Mouse (Mus musculus): ENCODE data around the gene Gm10778. TPM values are rescaled to one million over a fixed set of nuclear protein-coding genes. Genes with fewer than 3 reads are reported as not detected.
"Not testable (repeated sequence)": the region's sequence is repeated elsewhere in the genome, so short reads cannot be mapped to it uniquely, and the experiment has no call there.

The Gm10778 gene
- 6.0 and 6.3 TPM in 2 replicates for polyA plus RNA-seq (2014; fragmentation: Nextera tagmentation; extraction: Ambion mirVana)

DNA sequence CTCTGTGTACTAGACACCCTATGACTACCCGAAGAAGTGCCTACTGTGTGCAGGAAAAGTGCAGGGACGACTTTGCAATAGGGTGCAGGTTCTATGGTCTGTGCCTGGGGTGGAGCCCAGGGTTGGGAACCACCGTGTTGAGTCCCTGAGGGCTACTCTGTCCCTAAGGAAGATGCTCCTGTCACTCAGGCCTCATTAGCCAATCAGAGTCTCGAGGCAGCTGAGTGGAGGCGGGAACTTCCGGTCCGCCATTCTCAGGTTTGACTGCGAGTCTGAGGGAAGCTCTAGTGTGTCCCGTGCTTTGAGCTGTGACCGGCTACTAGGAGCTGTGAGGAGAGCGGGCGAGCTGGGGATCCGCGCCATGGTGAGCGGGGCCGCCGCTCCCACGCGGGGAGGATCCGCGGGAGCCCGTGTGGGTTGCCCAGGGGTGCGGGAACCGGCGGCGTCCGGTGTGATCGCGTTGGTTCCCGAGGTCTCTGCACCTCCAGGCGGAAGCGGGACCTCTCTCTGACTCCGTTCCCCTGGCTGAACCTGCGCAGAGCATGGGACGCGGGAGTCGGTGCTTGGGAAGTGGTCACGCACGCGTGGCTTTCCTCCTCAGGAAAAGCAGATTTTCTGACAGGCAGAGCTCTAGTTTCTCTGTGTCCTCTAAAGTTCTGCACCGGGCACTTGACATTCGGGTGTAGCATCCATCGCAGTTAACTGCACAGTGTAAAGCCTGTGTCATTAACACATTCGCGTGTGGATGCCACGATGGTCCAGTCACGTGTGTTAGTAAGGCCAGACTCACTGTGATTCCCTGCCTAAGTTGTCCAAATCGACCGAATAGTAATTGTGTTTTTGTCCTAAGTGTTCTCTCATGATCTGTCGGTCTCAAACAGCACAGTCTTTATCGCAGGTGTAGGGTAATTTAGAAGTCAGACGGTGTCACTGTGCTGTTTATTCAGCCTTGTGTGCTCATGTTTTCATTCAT lies at the start of gene Gm10778:
TSS of gene Gm10778 (plus strand) at position 257 of the 973 bp plus-strand sequence.
- not testable (repeated sequence) for H3K27me3 ChIP-seq (ENCODE audit: control insufficient read depth, insufficient read depth, low read length); H3K9me3 ChIP-seq (ENCODE audit: control insufficient read depth, low read depth, low read length); H3K36me3 ChIP-seq (ENCODE audit: control insufficient read depth, insufficient read depth, low read length); H3K4me1 ChIP-seq (ENCODE audit: control insufficient read depth, insufficient read depth, low read length); H3K27ac ChIP-seq (ENCODE audit: low read length)
- H3K4me3 ChIP-seq (ENCODE audit: low read depth, low read length): peak within 1 kb of the TSS; percentile 44
- peak within 1 kb of the TSS; percentile 47 for H3K4me2 ChIP-seq (replicated peaks; ENCODE audit: low read depth, low read length)
- ATAC-seq (ENCODE audit: insufficient number of reproducible peaks, insufficient read depth, low FRiP score, low read depth): peak; percentile 94
- WGBS: 3% methylated on average over 31 of the region's 52 CpGs
- H3K9ac ChIP-seq (replicated peaks; ENCODE audit: low read depth, low read length): 0 out of 2 replicates have a peak within 1 kb of the TSS, but pooled peaks have one; percentile 38

DNA sequence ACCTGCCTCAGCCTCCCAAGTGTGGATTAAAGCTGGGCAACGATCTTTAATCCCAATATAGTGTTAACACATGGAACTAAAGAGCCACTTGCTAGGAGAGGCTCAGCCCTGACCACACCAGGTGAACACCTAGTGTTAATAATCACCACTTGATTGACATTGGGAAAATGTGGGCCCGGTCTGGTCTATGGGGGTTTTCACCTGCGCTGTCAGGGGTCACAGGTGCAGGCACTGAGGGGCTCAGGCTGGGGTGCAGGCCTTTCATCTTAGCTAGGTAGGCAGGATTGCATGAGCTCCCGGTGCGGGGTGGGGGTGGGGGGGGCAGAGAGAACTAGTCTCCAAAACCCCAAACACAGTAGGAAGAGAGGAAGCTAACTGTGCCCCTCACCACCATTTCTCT lies 49.2 kb upstream of the Gm10778 start:
- Histone ChIP-seq H3K4me1 (ENCODE audit: control insufficient read depth, insufficient read depth, low read length) (peaks cover 38% of the 10 kb centered on the region), H3K27me3 (ENCODE audit: control insufficient read depth, insufficient read depth, low read length) (no peaks in the 10 kb centered on the region), H3K4me2 (replicated peaks; ENCODE audit: low read depth, low read length) (no peak overlapping the region), H3K4me3 (ENCODE audit: low read depth, low read length) (no peak overlapping the region), H3K36me3 (ENCODE audit: control insufficient read depth, insufficient read depth, low read length) (no peaks in the 10 kb centered on the region), H3K27ac (ENCODE audit: low read length) (no peak overlapping the region), H3K9me3 (ENCODE audit: control insufficient read depth, low read depth, low read length) (no peaks in the 10 kb centered on the region), H3K9ac (replicated peaks; ENCODE audit: low read depth, low read length) (no peak overlapping the region)
- WGBS: 51% methylated on average over 5 of the region's 5 CpGs
- no peak for ATAC-seq (ENCODE audit: insufficient number of reproducible peaks, insufficient read depth, low FRiP score, low read depth)

DNA sequence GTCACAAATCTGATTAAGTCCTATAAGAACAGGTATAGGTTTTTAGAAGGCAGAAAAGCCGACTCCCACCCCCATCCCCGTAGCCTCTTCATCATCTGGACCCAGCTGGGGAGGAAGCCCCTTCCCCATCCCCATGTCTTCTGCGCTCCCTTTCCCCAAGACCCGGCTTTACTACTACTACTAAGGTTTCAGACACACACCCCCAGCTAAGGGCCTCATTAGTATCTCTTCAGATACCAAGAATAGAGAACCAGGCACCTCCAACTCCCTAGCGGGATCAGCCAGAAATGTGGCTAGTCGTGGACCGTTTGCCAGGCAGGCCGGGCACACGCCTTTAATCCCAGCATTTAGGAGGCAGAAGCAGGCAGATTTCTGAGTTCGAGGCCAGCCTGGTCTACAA lies 48.8 kb upstream of the Gm10778 start:
- Histone ChIP-seq H3K9ac (replicated peaks; ENCODE audit: low read depth, low read length) (no peak overlapping the region), H3K4me1 (ENCODE audit: control insufficient read depth, insufficient read depth, low read length) (peaks cover 38% of the 10 kb centered on the region), H3K27ac (ENCODE audit: low read length) (0 out of 2 replicates have a peak overlapping the region, but pooled peaks have one; percentile 0), H3K36me3 (ENCODE audit: control insufficient read depth, insufficient read depth, low read length) (no peaks in the 10 kb centered on the region), H3K4me2 (replicated peaks; ENCODE audit: low read depth, low read length) (peak overlapping the region; percentile 22; the same call in 1 of the 2 replicates), H3K9me3 (ENCODE audit: control insufficient read depth, low read depth, low read length) (no peaks in the 10 kb centered on the region), H3K27me3 (ENCODE audit: control insufficient read depth, insufficient read depth, low read length) (no peaks in the 10 kb centered on the region), H3K4me3 (ENCODE audit: low read depth, low read length) (no peak overlapping the region)
- 50% methylated on average over 10 of the region's 10 CpGs for WGBS
- no peak for ATAC-seq (ENCODE audit: insufficient number of reproducible peaks, insufficient read depth, low FRiP score, low read depth)

DNA sequence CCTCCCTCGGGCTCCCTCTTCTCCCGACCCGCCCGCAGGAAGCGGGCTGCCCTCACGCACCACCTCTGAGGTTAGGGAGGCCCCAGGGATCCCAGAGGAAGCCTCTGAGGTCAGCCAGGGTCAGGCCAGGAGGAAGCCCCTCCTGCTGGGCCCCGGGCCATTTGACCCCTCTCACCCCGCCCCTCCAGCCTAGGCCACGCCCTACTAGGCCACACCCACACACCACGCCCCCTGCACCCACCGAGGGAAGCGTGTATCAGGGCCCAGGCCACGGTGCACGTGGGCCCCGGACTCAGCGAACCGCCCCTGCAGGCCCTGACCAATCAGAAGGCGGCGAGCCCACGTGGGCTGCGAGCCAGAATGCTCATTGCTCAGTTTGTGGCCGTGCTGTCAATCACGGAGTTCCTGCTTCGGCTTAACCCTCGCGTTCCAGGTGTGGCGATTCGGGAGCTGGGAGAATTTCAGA lies 48.1 kb upstream of the Gm10778 start, which contains the start of gene Tle6:
TSS of gene Tle6 (minus strand) at position 336 of the 466 bp plus-strand sequence.
- Histone ChIP-seq H3K4me2 (replicated peaks; ENCODE audit: low read depth, low read length) (peak within 1 kb of the TSS; percentile 22), H3K4me1 (ENCODE audit: control insufficient read depth, insufficient read depth, low read length) (peaks cover 34% of the 10 kb centered on the region), H3K9ac (replicated peaks; ENCODE audit: low read depth, low read length) (no peak within 1 kb of the TSS), H3K27me3 (ENCODE audit: control insufficient read depth, insufficient read depth, low read length) (no peaks in the 10 kb centered on the region), H3K27ac (ENCODE audit: low read length) (peak within 1 kb of the TSS; percentile 67; the same call in 1 of the 2 replicates), H3K9me3 (ENCODE audit: control insufficient read depth, low read depth, low read length) (no peaks in the 10 kb centered on the region), H3K36me3 (ENCODE audit: control insufficient read depth, insufficient read depth, low read length) (no peaks in the 10 kb centered on the region), H3K4me3 (ENCODE audit: low read depth, low read length) (no peak within 1 kb of the TSS)
- WGBS: under 1% methylated on average over 28 of the region's 28 CpGs
- ATAC-seq (ENCODE audit: insufficient number of reproducible peaks, insufficient read depth, low FRiP score, low read depth): peak; percentile 89

DNA sequence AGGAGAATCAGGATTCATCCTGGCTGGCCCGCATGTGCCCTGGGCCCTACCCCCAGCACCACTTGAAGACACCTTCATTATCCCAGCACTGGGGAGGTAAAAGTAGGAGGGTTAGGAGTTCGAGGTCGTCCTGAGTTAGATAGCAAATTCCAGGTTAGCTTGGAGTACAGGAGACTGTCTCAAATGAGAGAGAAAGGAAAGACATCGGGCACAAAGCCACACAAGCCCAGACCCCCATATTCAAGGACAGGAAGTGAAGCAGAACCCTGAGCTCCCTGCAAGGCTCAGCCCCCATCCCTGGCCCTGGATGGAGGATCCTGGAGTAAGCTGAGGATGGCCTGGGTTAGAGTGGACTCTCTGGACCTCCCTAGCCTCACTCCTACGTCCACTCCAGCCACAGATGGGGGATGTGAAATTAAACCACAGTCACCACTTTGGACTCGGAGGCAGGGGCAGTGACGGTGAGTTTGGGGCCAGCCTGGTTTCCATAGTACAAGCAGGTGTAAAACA lies 47.4 kb upstream of the Gm10778 start:
- no peaks in the 10 kb centered on the region for H3K9me3 ChIP-seq (ENCODE audit: control insufficient read depth, low read depth, low read length)
- 26% methylated on average over 7 of the region's 7 CpGs for WGBS
- peak overlapping the region; percentile 22; the same call in 1 of the 2 replicates for H3K4me2 ChIP-seq (replicated peaks; ENCODE audit: low read depth, low read length)
- peaks cover 27% of the 10 kb centered on the region for H3K4me1 ChIP-seq (ENCODE audit: control insufficient read depth, insufficient read depth, low read length)
- no peak overlapping the region for H3K9ac ChIP-seq (replicated peaks; ENCODE audit: low read depth, low read length)
- no peak overlapping the region for H3K4me3 ChIP-seq (ENCODE audit: low read depth, low read length)
- no peaks in the 10 kb centered on the region for H3K36me3 ChIP-seq (ENCODE audit: control insufficient read depth, insufficient read depth, low read length)
- no peaks in the 10 kb centered on the region for H3K27me3 ChIP-seq (ENCODE audit: control insufficient read depth, insufficient read depth, low read length)
- peak overlapping the region; percentile 67; the same call in 1 of the 2 replicates for H3K27ac ChIP-seq (ENCODE audit: low read length)
- ATAC-seq (ENCODE audit: insufficient number of reproducible peaks, insufficient read depth, low FRiP score, low read depth): no peak

DNA sequence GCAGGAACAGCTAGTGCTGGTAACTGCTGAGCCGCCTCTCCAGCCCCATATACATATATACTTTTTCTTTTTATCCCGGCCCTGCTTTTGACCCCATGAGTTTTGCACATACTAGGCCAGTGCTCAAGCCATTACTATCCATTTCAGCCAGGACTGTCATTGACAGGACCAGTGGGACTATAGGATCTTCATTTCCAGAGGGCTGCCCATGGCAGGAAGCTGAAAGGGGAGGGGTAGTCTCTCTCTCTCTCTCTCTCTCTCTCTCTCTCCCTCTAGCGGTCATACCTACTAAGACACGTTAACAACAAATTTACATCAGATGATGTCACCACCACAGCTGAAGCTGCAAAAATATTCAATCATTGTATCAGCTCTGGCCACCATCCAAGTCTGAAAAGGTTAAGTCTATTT lies 46.1 kb upstream of the Gm10778 start:
- Histone ChIP-seq H3K9me3 (ENCODE audit: control insufficient read depth, low read depth, low read length) (no peaks in the 10 kb centered on the region), H3K36me3 (ENCODE audit: control insufficient read depth, insufficient read depth, low read length) (no peaks in the 10 kb centered on the region), H3K27ac (ENCODE audit: low read length) (no peak overlapping the region), H3K27me3 (ENCODE audit: control insufficient read depth, insufficient read depth, low read length) (no peaks in the 10 kb centered on the region), H3K4me2 (replicated peaks; ENCODE audit: low read depth, low read length) (no peak overlapping the region), H3K4me3 (ENCODE audit: low read depth, low read length) (no peak overlapping the region), H3K9ac (replicated peaks; ENCODE audit: low read depth, low read length) (no peak overlapping the region), H3K4me1 (ENCODE audit: control insufficient read depth, insufficient read depth, low read length) (peaks cover 17% of the 10 kb centered on the region)
- ATAC-seq (ENCODE audit: insufficient number of reproducible peaks, insufficient read depth, low FRiP score, low read depth): no peak
- 28% methylated on average over 4 of the region's 4 CpGs for WGBS

DNA sequence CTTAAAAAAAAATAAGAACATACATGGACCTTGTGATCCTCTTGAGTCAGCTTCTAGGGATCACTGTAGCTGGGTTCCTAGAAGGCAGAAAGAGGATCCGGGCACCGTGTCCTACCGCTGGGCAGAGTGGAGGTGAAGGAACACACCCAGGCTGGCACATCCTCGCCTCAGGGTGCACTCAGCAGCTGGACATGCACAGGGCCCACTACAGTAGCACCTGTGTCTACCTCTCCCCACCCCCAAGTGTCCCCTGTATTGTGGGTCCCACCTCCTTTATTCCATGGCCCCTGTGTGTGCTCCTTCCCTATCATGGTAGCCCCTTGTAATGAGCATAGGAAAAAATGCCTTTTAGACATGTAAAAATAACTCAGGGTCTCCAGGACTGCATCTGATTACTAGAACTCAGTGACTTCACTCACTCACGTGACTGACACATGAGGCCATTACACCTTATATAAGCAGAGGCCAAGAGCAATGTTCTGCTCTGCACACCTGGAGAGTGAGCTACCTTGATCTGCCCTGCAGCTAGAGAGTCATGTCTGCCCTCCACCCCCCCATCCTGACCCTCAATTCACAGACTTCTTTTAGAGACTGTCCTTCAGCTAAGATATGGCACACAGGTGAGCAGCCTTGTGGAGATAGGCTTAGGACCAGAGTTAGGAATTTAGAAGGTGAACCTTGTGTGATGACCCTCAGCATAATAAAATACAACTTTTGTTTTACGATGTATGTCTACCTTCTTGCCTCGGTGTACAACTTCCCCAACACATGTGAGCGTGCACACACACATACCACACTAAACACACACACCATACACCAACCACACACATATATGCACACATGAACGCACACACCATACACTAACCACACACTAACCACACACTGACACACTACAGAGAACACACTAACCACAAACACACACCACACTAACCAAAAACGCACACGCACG lies 44.6 kb upstream of the Gm10778 start:
- no peak for ATAC-seq (ENCODE audit: insufficient number of reproducible peaks, insufficient read depth, low FRiP score, low read depth)
- 72% methylated on average over 12 of the region's 12 CpGs for WGBS
- Histone ChIP-seq H3K9ac (replicated peaks; ENCODE audit: low read depth, low read length) (no peak overlapping the region), H3K4me2 (replicated peaks; ENCODE audit: low read depth, low read length) (peak overlapping the region; percentile 69), H3K27ac (ENCODE audit: low read length) (no peak overlapping the region), H3K4me3 (ENCODE audit: low read depth, low read length) (no peak overlapping the region), H3K9me3 (ENCODE audit: control insufficient read depth, low read depth, low read length) (no peaks in the 10 kb centered on the region), H3K4me1 (ENCODE audit: control insufficient read depth, insufficient read depth, low read length) (peaks cover 13% of the 10 kb centered on the region), H3K36me3 (ENCODE audit: control insufficient read depth, insufficient read depth, low read length) (no peaks in the 10 kb centered on the region), H3K27me3 (ENCODE audit: control insufficient read depth, insufficient read depth, low read length) (no peaks in the 10 kb centered on the region)

Measured in stomach, embryonic 14.5 days (tissue).